22 mouse cellular contexts compared by ENCODE assay signal in the genomic region with DNA sequence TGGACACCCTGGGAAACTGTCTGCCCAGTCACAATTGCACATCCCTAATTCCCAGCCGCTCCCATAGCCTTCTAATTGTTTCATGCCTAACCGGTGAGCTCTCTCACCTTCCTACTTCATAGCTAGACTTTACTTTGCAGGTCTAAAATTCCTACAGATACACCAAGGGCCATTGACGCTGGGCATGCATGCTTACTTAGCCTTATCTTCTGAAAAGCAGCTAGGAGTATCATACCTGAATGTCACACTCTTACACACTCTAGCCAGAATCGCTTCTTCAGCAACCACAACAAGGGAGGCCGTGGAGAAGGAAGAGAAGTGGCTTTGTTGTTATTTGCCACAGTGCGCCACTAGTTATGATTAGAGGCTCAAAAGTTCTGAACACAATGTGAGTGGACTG. TPM values are rescaled to one million over a fixed set of nuclear protein-coding genes. Genes with fewer than 3 reads are reported as not detected.
"Had no signal": no experiment of that assay in that cellular context is flagged by ENCODE, and none has a peak within 500 bp of the region (broad histone marks: within the 10 kb centered on the region; RNA-seq: fewer than 3 reads in every experiment).

No protein-coding gene starts in this region.

- DNase-seq: gastrocnemius, adult 2 months; gastrocnemius, postnatal 10 days; gastrocnemius, postnatal 25 days; heart, adult 2 months; heart, postnatal 10 days; heart, postnatal 4 days; kidney, adult 18-20 months; kidney, adult 8-10 months; kidney, postnatal 10 days; kidney, postnatal 25 days; kidney, postnatal 4 days; layer of hippocampus, postnatal 36 days; left cerebral cortex, postnatal 4 days had no signal

- H3K27ac ChIP-seq: gastrocnemius, adult 2 months; heart, adult 2 months; hindbrain, embryonic 10.5 days; hindbrain, embryonic 12.5 days; hindbrain, embryonic 14.5 days; intestine, embryonic 15.5 days; layer of hippocampus, adult 2 months; limb, embryonic 13.5 days; limb, embryonic 15.5 days had no signal

- H3K4me3 ChIP-seq: gastrocnemius, adult 2 months; heart, adult 2 months; hindbrain, embryonic 10.5 days; hindbrain, embryonic 12.5 days; intestine, embryonic 15.5 days; layer of hippocampus, adult 2 months; limb, embryonic 13.5 days; limb, embryonic 15.5 days had no signal

- H3K4me1 ChIP-seq: hindbrain, embryonic 12.5 days; intestine, embryonic 15.5 days; limb, embryonic 15.5 days had no signal

RNA-seq across cellular contexts. Expression of gene Pdzrn3, which starts 18.2 kb away (rescaled TPM):
- total RNA-seq: granulocyte monocyte progenitor cell, adult 5-6 weeks had no signal
- polyA plus RNA-seq: inflammation-experienced regulatory T-cells, adult 6 months had no signal
